Mouse (Mus musculus): ENCODE measurements around the gene Tex12.

GRCm38 (mm10) chr9:50535930-50536329 is 25.2 kb downstream of the Tex12 start:
- no peak for TF ChIP-seq GATA1 (IDR thresholded peaks at IDR 0.05; ENCODE audit: low read length)
- no peak for TF ChIP-seq TAL1 (IDR thresholded peaks at IDR 0.05; ENCODE audit: low read length)
